In genomic region chr8:99870850-99871249, GRCm38 (mm10) we compare ENCODE assay signal across 26 mouse cellular contexts.
A peak's percentile ranks its signal among the peaks of the same experiment; 100 is the strongest.
DNase-seq lines count a peak whose midpoint lies in the region; ATAC-seq and TF ChIP-seq lines count a peak whose summit lies in the region.
"Had no signal": no experiment of that assay in that cellular context is flagged by ENCODE, and none has a peak within 500 bp of the region (broad histone marks: within the 10 kb centered on the region; RNA-seq: fewer than 3 reads in every experiment).

No protein-coding gene starts in this region.

- no peak overlapping the region for H3K27ac ChIP-seq in forebrain, embryonic 15.5 days (replicated peaks)
- H3K27ac ChIP-seq in forebrain, embryonic 12.5 days, result no peak overlapping the region
- H3K27ac ChIP-seq in forebrain, embryonic 16.5 days (ENCODE audit: low read length), result no peak overlapping the region
- H3K27ac ChIP-seq: embryonic facial prominence, embryonic 12.5 days; embryonic facial prominence, embryonic 15.5 days; heart, adult 2 months; heart, embryonic 10.5 days; heart, embryonic 13.5 days; hindbrain, embryonic 14.5 days; hindbrain, postnatal 0 days had no signal

- no peaks in the 10 kb centered on the region for H3K27me3 ChIP-seq in forebrain, embryonic 15.5 days
- H3K27me3 ChIP-seq in forebrain, embryonic 12.5 days, result no peaks in the 10 kb centered on the region
- H3K27me3 ChIP-seq in forebrain, embryonic 16.5 days (replicated peaks; ENCODE audit: control insufficient read depth, insufficient read depth, low read length), result no peaks in the 10 kb centered on the region
- H3K27me3 ChIP-seq: embryonic facial prominence, embryonic 12.5 days; embryonic facial prominence, embryonic 15.5 days; heart, embryonic 13.5 days had no signal

- 28% methylated on average over 3 of the region's 3 CpGs for WGBS in forebrain, embryonic 15.5 days
- 49% methylated on average over 3 of the region's 3 CpGs for WGBS in forebrain, embryonic 12.5 days
- 23% methylated on average over 3 of the region's 3 CpGs for WGBS in forebrain, embryonic 16.5 days

- H3K36me3 ChIP-seq in forebrain, embryonic 15.5 days, result no peaks in the 10 kb centered on the region
- no peaks in the 10 kb centered on the region for H3K36me3 ChIP-seq in forebrain, embryonic 12.5 days (replicated peaks)
- H3K36me3 ChIP-seq in forebrain, embryonic 16.5 days (ENCODE audit: control insufficient read depth, insufficient read depth), result no peaks in the 10 kb centered on the region
- H3K36me3 ChIP-seq: embryonic facial prominence, embryonic 12.5 days; embryonic facial prominence, embryonic 15.5 days; heart, embryonic 10.5 days; heart, embryonic 13.5 days had no signal

- no peaks in the 10 kb centered on the region for H3K9me3 ChIP-seq in forebrain, embryonic 15.5 days
- H3K9me3 ChIP-seq in forebrain, embryonic 12.5 days, result no peaks in the 10 kb centered on the region
- no peaks in the 10 kb centered on the region for H3K9me3 ChIP-seq in forebrain, embryonic 16.5 days (ENCODE audit: control insufficient read depth, low read length)
- H3K9me3 ChIP-seq: embryonic facial prominence, embryonic 12.5 days; embryonic facial prominence, embryonic 15.5 days; heart, embryonic 10.5 days; heart, embryonic 13.5 days had no signal

- peak; percentile 64; the same call in 1 of the 2 replicates for ATAC-seq in forebrain, embryonic 15.5 days (replicated peaks)
- ATAC-seq in forebrain, embryonic 12.5 days (ENCODE audit: low FRiP score), result no peak
- ATAC-seq in forebrain, embryonic 16.5 days, result peak; percentile 67
- ATAC-seq: CD4-positive, CD25-positive, alpha-beta regulatory T cell, adult 4 months; hindbrain, postnatal 0 days; inflammation-experienced regulatory T-cells, adult 6 months; intestine, embryonic 16.5 days had no signal

- intact Hi-C loops in left cerebral cortex, postnatal 14 days (cut with DNase I), result no loop called here

- H3K4me2 ChIP-seq in forebrain, embryonic 15.5 days (replicated peaks), result no peak overlapping the region
- no peak overlapping the region for H3K4me2 ChIP-seq in forebrain, embryonic 12.5 days
- no peak overlapping the region for H3K4me2 ChIP-seq in forebrain, embryonic 16.5 days (ENCODE audit: low read length)
- H3K4me2 ChIP-seq: embryonic facial prominence, embryonic 12.5 days; embryonic facial prominence, embryonic 15.5 days; heart, embryonic 13.5 days; hindbrain, embryonic 14.5 days had no signal

- TF ChIP-seq POLR2A in brain, embryonic 14.5 days (IDR thresholded peaks at IDR 0.05; ENCODE audit: borderline replicate concordance, extremely low read depth, insufficient read depth, insufficient read length, poor library complexity, severe bottlenecking), result no peak

- TF ChIP-seq CTCF in brain, embryonic 14.5 days (IDR thresholded peaks at IDR 0.05; ENCODE audit: borderline replicate concordance, extremely low read depth, insufficient read depth, insufficient read length), result no peak

- DNase-seq in brain, embryonic 14.5 days (ENCODE audit: low read depth), result peak; percentile 64
- no peak for DNase-seq in left cerebral cortex, postnatal 14 days (ENCODE audit: low spot score in 2 of 2)
- DNase-seq in spleen, adult 18-20 months, result no peak
- DNase-seq: adrenal gland, adult 2 months; adrenal gland, postnatal 14 days; cerebellum, adult 11 months; cerebellum, adult 2 months; cerebellum, adult 9-11 months; cerebellum, postnatal 25 days; gastrocnemius, postnatal 10 days; gastrocnemius, postnatal 36 days; heart, adult 2 months; heart, postnatal 14 days; heart, postnatal 4 days had no signal

- no peak overlapping the region for H3K9ac ChIP-seq in forebrain, embryonic 15.5 days (replicated peaks)
- H3K9ac ChIP-seq in forebrain, embryonic 12.5 days, result no peak overlapping the region
- H3K9ac ChIP-seq in forebrain, embryonic 16.5 days (replicated peaks; ENCODE audit: low read depth, low read length), result no peak overlapping the region
- H3K9ac ChIP-seq: embryonic facial prominence, embryonic 12.5 days; embryonic facial prominence, embryonic 15.5 days; heart, embryonic 13.5 days; hindbrain, embryonic 14.5 days had no signal

- no peak overlapping the region for H3K4me3 ChIP-seq in forebrain, embryonic 15.5 days
- no peak overlapping the region for H3K4me3 ChIP-seq in forebrain, embryonic 12.5 days (replicated peaks)
- H3K4me3 ChIP-seq in forebrain, embryonic 16.5 days (replicated peaks; ENCODE audit: low read length), result no peak overlapping the region
- H3K4me3 ChIP-seq: embryonic facial prominence, embryonic 12.5 days; embryonic facial prominence, embryonic 15.5 days; heart, adult 2 months; heart, embryonic 10.5 days; heart, embryonic 13.5 days had no signal

- peaks cover 7% of the 10 kb centered on the region; the same call in 1 of the 2 replicates for H3K4me1 ChIP-seq in forebrain, embryonic 15.5 days
- H3K4me1 ChIP-seq in forebrain, embryonic 12.5 days, result no peaks in the 10 kb centered on the region
- peaks cover 4% of the 10 kb centered on the region; the same call in 1 of the 2 replicates for H3K4me1 ChIP-seq in forebrain, embryonic 16.5 days (replicated peaks; ENCODE audit: control insufficient read depth, insufficient read depth, low read length)
- H3K4me1 ChIP-seq: embryonic facial prominence, embryonic 12.5 days; embryonic facial prominence, embryonic 15.5 days; heart, embryonic 10.5 days; heart, embryonic 13.5 days had no signal
